In the genomic region with DNA sequence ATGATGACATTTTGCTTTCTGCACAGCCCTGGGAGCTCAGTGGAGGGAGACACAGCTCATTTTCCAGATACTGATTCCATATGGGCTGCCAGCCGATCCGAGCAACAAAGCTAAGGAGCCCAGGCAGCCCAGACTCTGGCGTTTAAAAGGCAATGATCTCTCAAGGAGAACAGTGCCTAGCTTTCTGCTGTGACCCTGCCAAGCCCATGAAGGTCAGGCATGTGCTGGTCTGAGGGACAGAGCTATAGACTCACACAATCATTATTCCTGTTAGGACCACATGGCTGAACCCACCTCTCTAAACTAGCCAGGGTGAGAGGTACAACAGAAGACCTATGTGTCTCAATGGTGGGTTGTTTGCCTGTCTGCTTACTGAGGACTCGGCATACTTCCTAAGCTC, we compare ENCODE assay signal across 9 mouse cellular contexts. TPM values are rescaled to one million over a fixed set of nuclear protein-coding genes. Genes with fewer than 3 reads are reported as not detected.
DNase-seq lines count a peak whose midpoint lies in the region; ATAC-seq and TF ChIP-seq lines count a peak whose summit lies in the region.
"Had no signal": no experiment of that assay in that cellular context is flagged by ENCODE, and none has a peak within 500 bp of the region (broad histone marks: within the 10 kb centered on the region; RNA-seq: fewer than 3 reads in every experiment).

No protein-coding gene starts in this region.

- no peak overlapping the region for H3K4me2 ChIP-seq in neural tube, embryonic 11.5 days (ENCODE audit: low read depth)
- H3K4me2 ChIP-seq in hindbrain, embryonic 16.5 days (ENCODE audit: low read length) = peak overlapping the region; percentile 34
- 0 out of 2 replicates have a peak overlapping the region, but pooled peaks have one; percentile 11 for H3K4me2 ChIP-seq in stomach, postnatal 0 days (replicated peaks; ENCODE audit: low read depth)

- H3K27ac ChIP-seq in gastrocnemius, adult 2 months = peak overlapping the region; percentile 20
- peak overlapping the region; percentile 31; the same call in 1 of the 2 replicates for H3K27ac ChIP-seq in neural tube, embryonic 11.5 days (ENCODE audit: low read depth, low read length)
- peak overlapping the region; percentile 65 for H3K27ac ChIP-seq in hindbrain, embryonic 16.5 days (ENCODE audit: low read depth, low read length)
- peak overlapping the region; percentile 63; the same call in 1 of the 2 replicates for H3K27ac ChIP-seq in stomach, postnatal 0 days (replicated peaks)

- intact Hi-C loops in gastrocnemius, adult 2 months (cut with DNase I) = loop anchor here (5.0 kb wide), 1 partner anchor 40 kb away; no protein-coding TSS in a partner anchor

- H3K9ac ChIP-seq in neural tube, embryonic 11.5 days (ENCODE audit: low read length) = peak overlapping the region; percentile 26; the same call in 1 of the 2 replicates
- H3K9ac ChIP-seq in hindbrain, embryonic 16.5 days (ENCODE audit: low read depth, low read length) = peak overlapping the region; percentile 2; the same call in 1 of the 2 replicates
- H3K9ac ChIP-seq in stomach, postnatal 0 days (ENCODE audit: low read length) = no peak overlapping the region

- H3K9me3 ChIP-seq in neural tube, embryonic 11.5 days (ENCODE audit: control insufficient read depth, low read length) = no peaks in the 10 kb centered on the region
- H3K9me3 ChIP-seq in hindbrain, embryonic 16.5 days (ENCODE audit: control insufficient read depth, low read length) = no peaks in the 10 kb centered on the region
- H3K9me3 ChIP-seq in stomach, postnatal 0 days (ENCODE audit: control insufficient read depth, low read length) = no peaks in the 10 kb centered on the region

- WGBS in neural tube, embryonic 11.5 days = 43% methylated on average over 4 of the region's 4 CpGs
- 16% methylated on average over 4 of the region's 4 CpGs for WGBS in hindbrain, embryonic 16.5 days
- WGBS in stomach, postnatal 0 days = 44% methylated on average over 4 of the region's 4 CpGs

- H3K4me3 ChIP-seq in gastrocnemius, adult 2 months = no peak overlapping the region
- no peak overlapping the region for H3K4me3 ChIP-seq in neural tube, embryonic 11.5 days (ENCODE audit: low read depth, low read length)
- H3K4me3 ChIP-seq in hindbrain, embryonic 16.5 days (ENCODE audit: low read length) = no peak overlapping the region
- H3K4me3 ChIP-seq in stomach, postnatal 0 days (ENCODE audit: low read depth, low read length) = no peak overlapping the region

- H3K36me3 ChIP-seq in neural tube, embryonic 11.5 days (ENCODE audit: control insufficient read depth, insufficient read depth, low read length) = no peaks in the 10 kb centered on the region
- H3K36me3 ChIP-seq in hindbrain, embryonic 16.5 days (ENCODE audit: control insufficient read depth, insufficient read depth, low read length) = no peaks in the 10 kb centered on the region
- H3K36me3 ChIP-seq in stomach, postnatal 0 days (ENCODE audit: control insufficient read depth, insufficient read depth, low read length) = no peaks in the 10 kb centered on the region

- no peaks in the 10 kb centered on the region for H3K27me3 ChIP-seq in neural tube, embryonic 11.5 days (ENCODE audit: control insufficient read depth, insufficient read depth, low read length)
- H3K27me3 ChIP-seq in hindbrain, embryonic 16.5 days (replicated peaks; ENCODE audit: control insufficient read depth, insufficient read depth, low read length) = no peaks in the 10 kb centered on the region
- no peaks in the 10 kb centered on the region for H3K27me3 ChIP-seq in stomach, postnatal 0 days (ENCODE audit: control insufficient read depth, insufficient read depth, low read length)

- peaks cover 17% of the 10 kb centered on the region; the same call in 1 of the 2 replicates for H3K4me1 ChIP-seq in neural tube, embryonic 11.5 days (ENCODE audit: control insufficient read depth, insufficient read depth, low read length)
- H3K4me1 ChIP-seq in hindbrain, embryonic 16.5 days (ENCODE audit: control insufficient read depth, insufficient read depth, low read depth, low read length) = peaks cover 24% of the 10 kb centered on the region
- H3K4me1 ChIP-seq in stomach, postnatal 0 days (replicated peaks; ENCODE audit: control insufficient read depth, insufficient read depth) = 0 out of 2 replicates have a peak, but pooled peaks cover 2% of the 10 kb centered on the region

- no peak for TF ChIP-seq EP300 in stomach, postnatal 0 days (optimal IDR thresholded peaks at IDR 0.05)

- ATAC-seq in neural tube, embryonic 11.5 days (ENCODE audit: insufficient read depth, low FRiP score, low TSS enrichment) = peak; percentile 38; the same call in 1 of the 2 replicates
- ATAC-seq in hindbrain, embryonic 16.5 days = peak; percentile 71
- no peak for ATAC-seq in stomach, postnatal 0 days (ENCODE audit: low FRiP score, low TSS enrichment)

- no peak for DNase-seq in gastrocnemius, adult 2 months
- no peak for DNase-seq in gastrocnemius, postnatal 25 days
- DNase-seq in neural tube, embryonic 11.5 days (ENCODE audit: low spot score) = no peak
- no peak for DNase-seq in neural tube, embryonic 10.5 days (ENCODE audit: extremely low spot score, low spot score)
- no peak for DNase-seq in stomach, postnatal 0 days (ENCODE audit: low spot score)
- no peak for DNase-seq in testis, postnatal 14 days (ENCODE audit: low spot score)
- DNase-seq in lung, postnatal 14 days = no peak

- TF ChIP-seq CTCF in gastrocnemius, adult 2 months (IDR thresholded peaks at IDR 0.05) = no peak
- TF ChIP-seq CTCF in stomach, postnatal 0 days (IDR thresholded peaks at IDR 0.05; ENCODE audit: low read depth) = no peak

RNA-seq across cellular contexts. Expression of a gene that starts 44.1 kb away (rescaled TPM):
- 10 to 100 TPM; 10.8 to 12.6 TPM for total RNA-seq in gastrocnemius, adult 2 months (2021)
- total RNA-seq in gastrocnemius, postnatal 25 days (2021) = 1 to 10 TPM; 8.7 to 9.7 TPM
- 60.3 and 62.5 TPM in 2 replicates for polyA plus RNA-seq in neural tube, embryonic 11.5 days (2014; fragmentation: Nextera tagmentation; extraction: Ambion mirVana)
- polyA plus RNA-seq in hindbrain, embryonic 16.5 days (2015; fragmentation: Nextera tagmentation; extraction: Ambion mirVana) = 37.6 and 50.0 TPM in 2 replicates
- polyA plus RNA-seq in stomach, postnatal 0 days (2015; fragmentation: Nextera tagmentation; extraction: Ambion mirVana) = 22.6 and 27.4 TPM in 2 replicates
- total RNA-seq: hematopoietic stem cell, adult 5-6 weeks had no signal
